Mouse (Mus musculus): ENCODE results near the gene Ift43.

- TF ChIP-seq POLR2A (IDR thresholded peaks at IDR 0.05; ENCODE audit: control insufficient read depth in 1 of 2, insufficient read depth in 1 of 2, low read depth in 1 of 2, low read length in 2 of 2, poor library complexity in 1 of 2) (no peak), RCOR1 (IDR thresholded peaks at IDR 0.05; ENCODE audit: low read depth, low read length) (no peak), ZKSCAN1 (IDR thresholded peaks at IDR 0.05; ENCODE audit: low read depth, low read length) (no peak), CTCF (IDR thresholded peaks at IDR 0.05 in 2 of 3, conservative IDR thresholded peaks at IDR 0.05 in 1 of 3; ENCODE audit: control insufficient read depth in 1 of 3, insufficient read depth in 1 of 3, low read depth in 2 of 3, low read length in 3 of 3, poor library complexity in 1 of 3, severe bottlenecking in 1 of 3) (no peak), ETS1 (IDR thresholded peaks at IDR 0.05; ENCODE audit: low read depth, low read length) (no peak), HCFC1 (IDR thresholded peaks at IDR 0.05; ENCODE audit: low read depth, low read length) (no peak)
Observed at GRCm38 (mm10) chr12:86103852-86104251, 21.5 kb downstream of the Ift43 start.

Measured in MEL (cell line).